Mouse (Mus musculus) liver, embryonic 14.5 days (tissue): ENCODE measurements around the gene 1600002K03Rik. TPM values are rescaled to one million over a fixed set of nuclear protein-coding genes. Genes with fewer than 3 reads are reported as not detected.

Experiments used
- ATAC-seq: fragments of 200-750 bp; cut with Nextera tagmentation; 2 replicates; pipeline ENCODE4 v1.8.0; 2017; ENCODE audit warnings: moderate number of reproducible peaks, mild to moderate bottlenecking, moderate library complexity; ENCODE audit not compliant: insufficient read depth
- DNase-seq, 3 experiments: peaks; one replicate each; pipeline ENCODE4 v3.0.0-alpha.2; 2012 to 2013; ENCODE audit warnings: low read depth in 3 of 3, low spot score in 3 of 3
- H3K27ac ChIP-seq: fragments of 300-500 bp; sonication (generic); 2 replicates; pipeline ENCODE4 v1.5.1; 2014; ENCODE audit warnings: moderate library complexity, mild to moderate bottlenecking, control low read depth, inconsistent platforms
- H3K27me3 ChIP-seq: fragments of 300-500 bp; sonication (generic); 2 replicates; pipeline ENCODE4 v1.6.1; 2014; ENCODE audit warnings: mild to moderate bottlenecking, low read length, moderate library complexity; ENCODE audit not compliant: control insufficient read depth, insufficient read depth
- H3K36me3 ChIP-seq: fragments of 300-500 bp; sonication (generic); replicated peaks from 2 replicates; pipeline ENCODE4 v1.6.1; 2014; ENCODE audit warnings: low read depth; ENCODE audit not compliant: control insufficient read depth, insufficient read depth
- H3K4me1 ChIP-seq, 2 experiments: fragments of 200-500 bp in 1 of 2; fragments of 300-500 bp in 1 of 2; sonication (generic) in 1 of 2; replicated peaks; 2 replicates each; pipeline ENCODE4 v1.6.1; 2012 to 2014; ENCODE audit warnings: antibody characterized with exemption in 1 of 2, inconsistent platforms in 1 of 2, low read length in 1 of 2; ENCODE audit not compliant: control insufficient read depth in 2 of 2, insufficient read depth in 2 of 2
- H3K4me2 ChIP-seq: fragments of 300-500 bp; sonication (generic); 2 replicates; pipeline ENCODE4 v1.6.1; 2014; ENCODE audit warnings: low read depth, mild to moderate bottlenecking, control low read depth, moderate library complexity
- H3K4me3 ChIP-seq, 2 experiments: fragments of 200-500 bp in 1 of 2; fragments of 300-500 bp in 1 of 2; sonication (generic) in 1 of 2; 2 replicates each; pipeline ENCODE4 v1.5.1; 2012 to 2014; ENCODE audit warnings: low read depth in 2 of 2, low read length in 2 of 2, mild to moderate bottlenecking in 2 of 2, control low read depth in 1 of 2, inconsistent platforms in 1 of 2, moderate library complexity in 1 of 2; ENCODE audit not compliant: insufficient read depth in 1 of 2
- H3K9ac ChIP-seq: fragments of 300-500 bp; sonication (generic); replicated peaks from 2 replicates; pipeline ENCODE4 v1.6.1; 2014; ENCODE audit warnings: mild to moderate bottlenecking, control low read depth, moderate library complexity
- H3K9me3 ChIP-seq: fragments of 300-500 bp; sonication (generic); 2 replicates; pipeline ENCODE4 v1.6.1; 2016; ENCODE audit warnings: low read length, mixed read lengths; ENCODE audit not compliant: control insufficient read depth
- CTCF ChIP-seq: IDR thresholded peaks from 2 replicates; pipeline ENCODE4 v1.5.1; 2016; ENCODE audit warnings: antibody characterized with exemption, low read depth, control low read depth
- EP300 ChIP-seq: IDR thresholded peaks from 2 replicates; pipeline ENCODE4 v1.6.1; 2016; ENCODE audit warnings: antibody characterized with exemption, low read depth
- WGBS: fragments of 180-500 bp; shearing (Covaris S2); extraction: QIAGEN DNeasy Blood & Tissue Kit; methylation state at CpG from one replicate; pipeline ENCODE4 v1.1.7; 2014; ENCODE audit not compliant: insufficient replicate concordance; 5-methylcytosine and 5-hydroxymethylcytosine counted together
- polyA plus RNA-seq, 2 experiments: library from polyadenylated mRNA; depleted of rRNA in 1 of 2; stranded (reverse) in 1 of 2; unstranded in 1 of 2; fragments of >200 nt; fragmentation: Nextera tagmentation in 1 of 2; extraction: Ambion mirVana in 1 of 2; gene quantifications; 2 replicates each; pipeline versions ENCODE4 v1.2.1 to v1.2.3; 2012 to 2014

Gene 1600002K03Rik
- polyA plus RNA-seq, 2 experiments: 6.9 to 13.2 TPM

- Histone ChIP-seq H3K27me3 (peaks cover 67% of the 10 kb centered on the region), H3K9me3 (no peaks in the 10 kb centered on the region), H3K9ac (no peak overlapping the region), H3K4me2 (peak overlapping the region; percentile 54), H3K36me3 (no peaks in the 10 kb centered on the region), H3K4me3 (peak overlapping the region in 1 of 2 experiments; percentile 33; a peak in 2 of 4 replicates), H3K4me1 (peaks cover 0 to 2% of the 10 kb centered on the region in 2 experiments; a peak in 1 of 4 replicates), H3K27ac (no peak overlapping the region)
- no peak for DNase-seq
- 4% methylated on average over 21 of the region's 21 CpGs for WGBS
- no peak for TF ChIP-seq EP300
- TF ChIP-seq CTCF: no peak
- no peak for ATAC-seq
Observed at GRCm38 (mm10) chr10:80189999-80190398, 17.3 kb downstream of the 1600002K03Rik start.

GRCm38 (mm10) chr10:80190491-80191051, 17.8 kb downstream of the 1600002K03Rik start:
- peak overlapping the region in 1 of 2 experiments; percentile 33; a peak in 2 of 4 replicates for H3K4me3 ChIP-seq

GRCm38 (mm10) chr10:80193976-80194375, 21.2 kb downstream of the 1600002K03Rik start:
- no peaks in the 10 kb centered on the region for H3K9me3 ChIP-seq
- no peak overlapping the region for H3K27ac ChIP-seq
- peaks cover 0 to 2% of the 10 kb centered on the region in 2 experiments; a peak in 1 of 4 replicates for H3K4me1 ChIP-seq
- peak; percentile 47; the same call in 1 of the 2 replicates for ATAC-seq
- no peak overlapping the region for H3K4me2 ChIP-seq
- no peak for TF ChIP-seq CTCF
- TF ChIP-seq EP300: no peak
- 58% methylated on average over 6 of the region's 6 CpGs for WGBS
- no peak for DNase-seq
- no peaks in the 10 kb centered on the region for H3K36me3 ChIP-seq
- no peak overlapping the region for H3K4me3 ChIP-seq
- H3K9ac ChIP-seq: no peak overlapping the region; the same call in 1 of the 2 replicates
- peaks cover 36% of the 10 kb centered on the region for H3K27me3 ChIP-seq

More at GRCm38 (mm10) chr10:80190491-80191051, 17.8 kb downstream of the 1600002K03Rik start:
- Histone ChIP-seq H3K4me2 (peak overlapping the region; percentile 54), H3K27me3 (peaks cover 66% of the 10 kb centered on the region), H3K9ac (no peak overlapping the region), H3K9me3 (no peaks in the 10 kb centered on the region), H3K36me3 (no peaks in the 10 kb centered on the region), H3K4me1 (peaks cover 0 to 2% of the 10 kb centered on the region in 2 experiments; a peak in 1 of 4 replicates), H3K27ac (no peak overlapping the region)
- TF ChIP-seq EP300 (no peak), CTCF (no peak)
- ATAC-seq (no peak), DNase-seq (no peak)
- under 1% methylated on average over 48 of the region's 48 CpGs for WGBS

GRCm38 (mm10) chr10:80194441-80194840, 21.7 kb downstream of the 1600002K03Rik start:
- H3K27me3 ChIP-seq: peaks cover 32% of the 10 kb centered on the region
- no peak overlapping the region for H3K27ac ChIP-seq
- ATAC-seq: no peak
- H3K4me3 ChIP-seq: no peak overlapping the region
- H3K4me2 ChIP-seq: no peak overlapping the region
- H3K9me3 ChIP-seq: no peaks in the 10 kb centered on the region
- DNase-seq: no peak
- H3K4me1 ChIP-seq: peaks cover 0 to 2% of the 10 kb centered on the region in 2 experiments; a peak in 1 of 4 replicates
- TF ChIP-seq CTCF (no peak), EP300 (no peak)
- H3K36me3 ChIP-seq: no peaks in the 10 kb centered on the region
- WGBS: 63% methylated on average over 8 of the region's 8 CpGs
- H3K9ac ChIP-seq: no peak overlapping the region

GRCm38 (mm10) chr10:80196167-80196566, 23.4 kb downstream of the 1600002K03Rik start:
- no peaks in the 10 kb centered on the region for H3K36me3 ChIP-seq
- DNase-seq (no peak), ATAC-seq (no peak)
- H3K4me3 ChIP-seq: no peak overlapping the region
- no peak overlapping the region for H3K27ac ChIP-seq
- no peak overlapping the region for H3K9ac ChIP-seq
- TF ChIP-seq CTCF (no peak), EP300 (no peak)
- 60% methylated on average over 1 of the region's 1 CpGs for WGBS
- no peak overlapping the region for H3K4me2 ChIP-seq
- H3K27me3 ChIP-seq: peaks cover 14% of the 10 kb centered on the region
- H3K4me1 ChIP-seq: peaks cover 0 to 2% of the 10 kb centered on the region in 2 experiments; a peak in 1 of 4 replicates
- H3K9me3 ChIP-seq: no peaks in the 10 kb centered on the region
